Mouse (Mus musculus): ENCODE measurements at regions not wholly inside any gene's neighbourhood (a gene's known extent, or its start where the extent isn't known, plus 50 kb on each side); places are given as distances from the start of the nearest gene placed in this dataset.

- DNase-seq, result no peak
These were observed 240.9 kb downstream of the Qk start for GRCm38 (mm10) chr17:10078536-10079319.

GRCm38 (mm10) chr17:10073301-10073700 lies 246.4 kb downstream of the Qk start:
- DNase-seq, result no peak

- DNase-seq, result no peak
These were observed 250.4 kb downstream of the Qk start for GRCm38 (mm10) chr17:10069251-10069650.

DNA sequence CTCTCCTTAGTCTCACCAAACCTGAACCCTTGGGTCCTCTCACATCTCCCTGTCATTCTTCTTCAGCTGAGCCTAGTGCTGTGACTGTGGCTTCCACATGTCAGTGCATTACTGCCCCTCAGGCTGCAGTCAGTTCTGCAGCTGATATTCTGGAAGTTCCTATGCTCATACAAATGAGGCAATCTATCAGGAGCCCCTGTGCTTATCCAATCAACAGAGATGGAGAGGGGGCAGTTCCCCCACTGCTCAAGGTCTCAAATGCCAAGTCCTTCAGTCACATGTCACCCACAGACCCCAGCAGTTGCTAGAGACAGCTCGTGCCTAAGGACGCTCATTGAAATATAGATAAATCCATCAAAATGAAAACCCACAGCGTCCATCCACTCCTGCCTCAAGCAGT lies 254.5 kb downstream of the Qk start:
- DNase-seq, result no peak

GRCm38 (mm10) chr17:10062546-10063100 lies 257.0 kb downstream of the Qk start:
- DNase-seq, result no peak

- DNase-seq, result no peak
These were observed 261.9 kb downstream of the Qk start for GRCm38 (mm10) chr17:10057736-10058135.

GRCm38 (mm10) chr17:10056096-10056495 lies 263.6 kb downstream of the Qk start:
- no peak for DNase-seq

DNA sequence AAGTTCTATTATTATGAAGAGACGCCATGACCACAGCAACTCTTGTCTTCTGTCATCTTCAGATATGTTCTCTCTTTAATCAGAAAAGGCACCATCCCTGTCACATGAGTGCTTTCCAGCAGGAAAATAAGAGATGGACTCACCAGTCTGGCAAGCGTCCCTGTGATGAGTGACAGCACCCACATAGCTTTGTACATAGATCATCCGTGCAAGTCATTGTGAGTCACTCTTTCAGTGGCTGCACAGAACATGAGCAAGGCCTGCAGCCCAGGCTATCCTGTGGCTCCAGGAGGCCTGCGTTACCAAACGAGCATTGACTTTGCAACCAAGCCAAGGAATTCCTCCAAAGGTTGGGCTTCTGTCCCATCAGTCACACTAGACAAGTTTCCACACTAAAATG lies 265.3 kb downstream of the Qk start:
- no peak for DNase-seq

DNA sequence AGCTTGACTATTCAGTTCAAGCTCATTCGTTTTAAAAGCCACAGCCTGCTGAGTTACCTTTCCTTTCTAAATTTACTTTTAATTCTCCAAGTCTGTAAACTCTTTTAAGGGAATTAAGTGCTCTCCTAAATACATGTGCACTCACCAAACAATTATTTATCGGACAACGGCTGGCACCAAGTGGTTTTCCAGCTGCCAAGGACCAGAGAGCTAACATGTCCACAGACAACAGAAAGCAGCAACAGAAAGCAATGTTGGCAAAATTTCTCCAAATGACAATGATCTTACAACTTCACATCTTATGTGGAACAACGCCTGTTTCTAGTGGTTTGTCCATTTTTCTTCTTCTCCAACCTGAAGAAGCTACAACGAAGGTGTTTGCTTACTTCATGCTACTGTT lies 275.3 kb downstream of the Qk start:
- no peak for DNase-seq

DNA sequence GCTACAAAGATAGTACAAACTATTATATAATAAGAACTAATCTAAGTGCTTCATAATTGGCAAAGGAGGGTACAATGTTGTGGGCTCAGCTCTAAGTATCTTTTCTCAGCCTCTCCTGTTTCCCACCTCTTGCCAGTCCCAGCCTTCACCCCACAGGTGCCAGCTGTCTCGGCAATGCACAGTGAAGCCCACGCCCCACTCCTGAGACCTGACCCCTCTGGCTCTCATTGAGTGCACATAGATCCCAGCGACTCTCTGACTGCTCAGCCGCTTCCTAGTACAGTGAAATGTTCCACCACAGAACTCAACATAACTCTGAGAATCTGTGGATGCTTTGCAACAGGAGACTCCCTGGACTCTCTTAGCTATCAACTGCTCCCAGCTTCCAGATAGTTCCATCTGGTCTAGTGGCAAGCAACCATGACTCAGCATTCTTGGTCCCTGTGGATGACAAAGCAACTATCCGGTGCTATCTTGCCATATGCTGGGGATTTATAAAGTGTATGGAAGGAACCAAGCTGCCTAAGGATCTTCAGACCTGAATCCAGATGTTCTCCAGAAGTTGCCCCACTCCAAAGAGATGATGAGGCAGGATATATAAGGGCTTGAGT lies 277.5 kb downstream of the Qk start:
- no peak for DNase-seq

GRCm38 (mm10) chr17:10040951-10041359 lies 278.7 kb downstream of the Qk start:
- DNase-seq, result no peak

- no peak for DNase-seq
These were observed 279.3 kb downstream of the Qk start for GRCm38 (mm10) chr17:10040375-10040774.

GRCm38 (mm10) chr17:10037799-10038445 lies 281.7 kb downstream of the Qk start:
- no peak for DNase-seq

- DNase-seq, result no peak
These were observed 286.1 kb downstream of the Qk start for GRCm38 (mm10) chr17:10033510-10033909.

GRCm38 (mm10) chr17:10031033-10031432 lies 288.6 kb downstream of the Qk start:
- DNase-seq, result no peak

- no peak for DNase-seq
These were observed 292.9 kb downstream of the Qk start for GRCm38 (mm10) chr17:10026770-10027169.

DNA sequence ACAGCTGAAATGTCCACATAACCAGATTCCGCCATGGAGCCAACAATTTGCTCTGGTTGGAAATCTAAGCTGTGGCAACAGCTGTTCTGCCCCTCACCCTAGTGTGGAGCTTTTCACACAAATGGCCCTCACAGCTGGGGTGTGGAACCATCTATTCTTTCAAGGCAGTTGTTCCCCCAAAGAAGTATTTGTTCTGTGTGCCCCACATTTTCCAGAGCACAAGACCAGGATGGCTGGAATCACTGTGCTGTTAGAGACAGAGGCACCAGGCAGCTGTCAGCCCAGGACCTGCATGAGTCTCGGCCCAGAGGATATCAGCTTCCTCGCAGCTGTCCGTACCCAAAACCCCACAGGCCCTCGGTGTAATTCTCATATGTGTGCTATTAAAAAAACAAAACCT lies 294.4 kb downstream of the Qk start:
- DNase-seq, result no peak

DNA sequence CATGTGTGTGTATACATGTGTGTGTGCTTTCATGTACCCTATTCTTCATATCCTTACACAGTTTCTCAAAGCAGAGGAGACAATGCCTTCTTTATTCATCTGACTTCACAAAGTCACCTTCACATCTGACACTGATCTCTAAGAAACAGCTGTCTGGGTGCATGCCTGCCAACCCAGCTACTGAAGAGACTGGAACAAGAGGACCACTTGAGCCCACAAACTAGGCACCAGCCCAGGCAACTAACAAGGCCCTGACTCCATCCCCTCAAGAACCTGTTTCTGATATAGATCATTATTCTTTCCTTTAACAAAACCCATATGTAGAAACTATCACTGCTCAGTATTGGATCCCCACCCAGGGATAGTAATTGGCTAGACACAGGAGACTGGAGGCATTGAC lies 295.3 kb downstream of the Qk start:
- DNase-seq, result no peak

GRCm38 (mm10) chr17:10012161-10012560 lies 307.5 kb downstream of the Qk start:
- no peak for DNase-seq

GRCm38 (mm10) chr17:10011728-10012127 lies 307.9 kb downstream of the Qk start:
- DNase-seq, result no peak

GRCm38 (mm10) chr17:10001071-10001591 lies 318.5 kb downstream of the Qk start:
- no peak for DNase-seq

GRCm38 (mm10) chr17:9995321-9995720 lies 324.3 kb downstream of the Qk start:
- no peak for DNase-seq

DNA sequence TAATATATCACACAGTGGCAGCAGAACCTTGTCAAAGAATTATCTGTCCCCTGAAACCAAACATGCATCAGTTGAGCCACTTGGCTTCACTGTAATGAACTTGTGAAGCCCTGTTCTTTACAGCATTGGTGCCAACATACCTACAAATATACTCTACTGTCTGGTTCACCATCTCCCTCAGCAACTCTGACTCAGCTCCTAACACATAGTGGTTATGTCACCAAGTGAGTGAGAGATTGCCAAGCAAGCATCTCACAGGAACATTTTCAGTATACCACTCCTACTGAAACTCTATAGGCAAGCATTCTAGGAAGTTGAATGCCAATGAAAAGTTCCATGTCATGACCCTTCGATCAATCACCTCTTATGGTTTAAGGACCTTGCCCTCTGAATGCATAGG lies 321.2 kb upstream of the Pabpc6 start:
- DNase-seq, result no peak

GRCm38 (mm10) chr17:9981273-9981672 lies 311.8 kb upstream of the Pabpc6 start:
- no peak for DNase-seq
